Mouse (Mus musculus) layer of hippocampus, adult 18-20 months (tissue): ENCODE measurements around the gene Klra2. TPM values are rescaled to one million over a fixed set of nuclear protein-coding genes. Genes with fewer than 3 reads are reported as not detected.
"Not testable (repeated sequence)": the region's sequence is repeated elsewhere in the genome, so short reads cannot be mapped to it uniquely, and the experiment has no call there.

Experiments
- DNase-seq, 2 experiments: peaks; one replicate each; pipeline ENCODE4 v3.0.0; 2022; ENCODE audit warnings: low spot score in 2 of 2
- long read RNA-seq: library from polyadenylated mRNA; stranded (forward); transcript quantifications from one replicate; pipeline ENCODE4 v2.0.0, GENCODE M21; 2021
- total RNA-seq, 2 experiments: library from RNA; stranded (reverse); gene quantifications; 2 replicates each; pipeline ENCODE4 v1.2.3; 2021

The Klra2 gene
- total RNA-seq: under 1 TPM; 0.30 to 0.36 TPM
- long read RNA-seq: 0 reads

GRCm38 (mm10) chr6:131247206-131247605, at the start of gene Klra2:
Klra2 (minus strand) TSS chr6:131247362.
- no peak for DNase-seq

- no peak for DNase-seq
These were observed 47.4 kb upstream of the Klra2 start for GRCm38 (mm10) chr6:131294435-131295112.

GRCm38 (mm10) chr6:131293916-131294315, 46.8 kb upstream of the Klra2 start:
- no peak for DNase-seq

GRCm38 (mm10) chr6:131292991-131293788, 46.0 kb upstream of the Klra2 start, which contains the start of gene Magohb:
Magohb (minus strand) TSS chr6:131293244.
- peak; percentile 72 to 88 for DNase-seq

GRCm38 (mm10) chr6:131292276-131292990, 45.3 kb upstream of the Klra2 start:
- no peak for DNase-seq

- peak in 1 of 2 experiments; percentile 21 for DNase-seq
These were observed 43.3 kb upstream of the Klra2 start for GRCm38 (mm10) chr6:131290430-131290829.

GRCm38 (mm10) chr6:131278160-131278559, 31.0 kb upstream of the Klra2 start:
- DNase-seq: not testable (repeated sequence)

- no peak for DNase-seq
These were observed 29.5 kb upstream of the Klra2 start for GRCm38 (mm10) chr6:131276659-131277058.

- DNase-seq: no peak
These were observed 25.1 kb upstream of the Klra2 start for GRCm38 (mm10) chr6:131272311-131272710.

GRCm38 (mm10) chr6:131270312-131270711, 23.1 kb upstream of the Klra2 start:
- DNase-seq: no peak

- no peak for DNase-seq
These were observed 22.4 kb upstream of the Klra2 start for GRCm38 (mm10) chr6:131269599-131269998.

GRCm38 (mm10) chr6:131264175-131264574, 17.0 kb upstream of the Klra2 start:
- no peak for DNase-seq

GRCm38 (mm10) chr6:131262778-131263177, 15.6 kb upstream of the Klra2 start:
- no peak for DNase-seq

- no peak for DNase-seq
These were observed 14.8 kb upstream of the Klra2 start for GRCm38 (mm10) chr6:131262009-131262408.

GRCm38 (mm10) chr6:131245081-131245480, 2.1 kb downstream of the Klra2 start:
- no peak for DNase-seq

Other genes starting within 250 kb of the Klra2 start
- gene Magohb, start 45.9 kb upstream of the Klra2 start, total RNA-seq: 10 to 100 TPM in 1 of 2 experiments, 1 to 10 TPM in 1; 9.2 to 12.6 TPM
- gene Styk1, start 106.2 kb upstream of the Klra2 start, total RNA-seq: under 1 TPM; 0.32 to 0.41 TPM
- gene Ybx3, start 141.1 kb upstream of the Klra2 start, total RNA-seq: 10 to 100 TPM; 41.8 to 44.5 TPM
- gene 5430401F13Rik, start 239.0 kb upstream of the Klra2 start, total RNA-seq: not detected
- not detected for gene Gm6619, start 239.0 kb upstream of the Klra2 start, total RNA-seq